Mouse (Mus musculus) Patski (cell line): Measurements from ENCODE around the gene Casr. TPM values are rescaled to one million over a fixed set of nuclear protein-coding genes. Genes with fewer than 3 reads are reported as not detected.

ENCODE experiments used
- ATAC-seq: fragments of 100-300 bp; one replicate; pipeline ENCODE4 v1.8.0; 2021
- CTCF ChIA-PET: fragments of 350-600 bp; sonication (Branson Sonifier 250); formaldehyde crosslinking; loops from one replicate; lab custom pipeline; 2022; ENCODE audit warnings: inconsistent platforms; lab: Charles Lee
- POLR2A ChIA-PET: fragments of 350-600 bp; sonication (Branson Sonifier 250); formaldehyde crosslinking; loops from one replicate; lab custom pipeline; 2022; ENCODE audit warnings: antibody characterized with exemption, inconsistent platforms; lab: Charles Lee
- DNase-seq: peaks from one replicate; pipeline ENCODE4 v3.0.0-alpha.2; 2011; ENCODE audit warnings: low read depth, low spot score
- H3K27me3 ChIP-seq: fragments of 371-371 bp; one replicate; pipeline ENCODE4 v1.5.1; 2021
- CTCF ChIP-seq: fragments of 100-300 bp; IDR thresholded peaks from one replicate; pipeline ENCODE4 v1.5.1; 2021
- in situ Hi-C: fragments of 300-500 bp; cut with MboI; formaldehyde crosslinking; loops from 3 replicates; pipeline ENCODE4 v1.11.1; 2018; ENCODE audit warnings: low pct_unique_long_range_greater_than_20kb, mixed read lengths
- polyA plus RNA-seq: library from polyadenylated mRNA; unstranded; gene quantifications from one replicate; pipeline ENCODE4 v1.2.3, GENCODE M21; 2021

Gene Casr
- polyA plus RNA-seq, 1 experiment from 2014 or later = 0.01 TPM

DNA sequence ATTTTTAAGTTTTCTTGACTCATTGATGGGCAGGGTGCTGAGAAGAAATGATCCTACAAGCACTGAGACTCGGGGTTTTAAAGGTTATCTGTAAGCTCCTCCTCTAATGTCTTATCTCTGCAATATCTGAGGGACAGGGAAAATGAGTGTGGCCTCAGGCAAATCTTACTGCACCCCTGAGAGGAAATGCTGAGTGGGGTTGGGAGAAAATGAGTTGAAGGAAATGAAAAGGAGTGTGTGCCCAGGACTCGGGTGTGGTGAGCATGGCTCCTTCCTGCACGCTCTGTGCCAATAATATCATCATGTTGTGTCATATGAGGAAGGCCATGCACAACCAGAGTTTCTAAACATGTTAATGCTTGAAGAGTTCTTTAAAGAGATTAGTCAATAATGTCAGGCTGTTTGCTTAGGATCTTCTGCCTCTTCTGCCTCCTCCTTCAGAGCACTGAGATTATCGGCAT, 106.6 kb downstream of the Casr start, which contains the start of gene Stfa3:
Gene Stfa3, minus strand, starts transcription at position 51 of the 461 bp plus-strand sequence.
- H3K27me3 ChIP-seq = peaks cover 2% of the 10 kb centered on the region
- DNase-seq (no peak), ATAC-seq (no peak)
- TF ChIP-seq CTCF = no peak
- in situ Hi-C loops = loop anchor here (25.0 kb wide), 2 partner anchors 557 to 593 kb away; partner anchors contain the start of genes Parp14 and Polq
- POLR2A ChIA-PET = no interaction called here
- CTCF ChIA-PET = no interaction called here

Other genes starting within 250 kb of the Casr start
- not detected for gene BC117090, start 227.8 kb downstream of the Casr start, polyA plus RNA-seq
- not detected for gene BC100530, start 194.4 kb downstream of the Casr start, polyA plus RNA-seq
- not detected for gene Stfa2, start 153.7 kb downstream of the Casr start, polyA plus RNA-seq
- not detected for gene Stfa3, start 106.7 kb downstream of the Casr start, polyA plus RNA-seq
- not detected for gene Cd86, start 103.9 kb upstream of the Casr start, polyA plus RNA-seq
- gene Ildr1, start 131.8 kb upstream of the Casr start, polyA plus RNA-seq = not detected
- gene Slc15a2, start 222.8 kb upstream of the Casr start, polyA plus RNA-seq = 0.30 TPM